16 mouse cellular contexts compared by ENCODE assay signal in genomic region chr7:100458153-100458552, GRCm38 (mm10). TPM values are rescaled to one million over a fixed set of nuclear protein-coding genes. Genes with fewer than 3 reads are reported as not detected.
DNase-seq lines count a peak whose midpoint lies in the region; ATAC-seq and TF ChIP-seq lines count a peak whose summit lies in the region.
"Had no signal": no experiment of that assay in that cellular context is flagged by ENCODE, and none has a peak within 500 bp of the region (broad histone marks: within the 10 kb centered on the region; RNA-seq: fewer than 3 reads in every experiment).

No protein-coding gene starts in this region.

- WGBS in intestine, embryonic 15.5 days: 57% methylated on average over 1 of the region's 1 CpGs
- WGBS in intestine, postnatal 0 days: 46% methylated on average over 1 of the region's 1 CpGs
- WGBS in liver, embryonic 14.5 days (ENCODE audit: insufficient replicate concordance): 24% methylated on average over 1 of the region's 1 CpGs
- WGBS in stomach, postnatal 0 days: 31% methylated on average over 1 of the region's 1 CpGs

- TF ChIP-seq EP300 in liver, embryonic 14.5 days (IDR thresholded peaks at IDR 0.05; ENCODE audit: low read depth): peak; percentile 55
- TF ChIP-seq EP300 in stomach, postnatal 0 days (optimal IDR thresholded peaks at IDR 0.05): no peak

- no peaks in the 10 kb centered on the region for H3K9me3 ChIP-seq in intestine, embryonic 15.5 days
- no peaks in the 10 kb centered on the region for H3K9me3 ChIP-seq in intestine, postnatal 0 days (ENCODE audit: control insufficient read depth)
- no peaks in the 10 kb centered on the region for H3K9me3 ChIP-seq in liver, embryonic 14.5 days (ENCODE audit: control insufficient read depth, low read length)
- H3K9me3 ChIP-seq in stomach, postnatal 0 days (ENCODE audit: control insufficient read depth, low read length): no peaks in the 10 kb centered on the region
- H3K9me3 ChIP-seq: forebrain, embryonic 10.5 days; limb, embryonic 15.5 days; midbrain, embryonic 10.5 days had no signal

- peak; percentile 63; the same call in 1 of the 2 replicates for ATAC-seq in intestine, embryonic 15.5 days
- no peak for ATAC-seq in intestine, postnatal 0 days
- ATAC-seq in erythroblast, adult 5-6 weeks (replicated peaks; ENCODE audit: low FRiP score, poor library complexity, severe bottlenecking): peak; percentile 87
- ATAC-seq in liver, embryonic 14.5 days (ENCODE audit: insufficient read depth): peak; percentile 89
- peak; percentile 74 for ATAC-seq in stomach, postnatal 0 days (ENCODE audit: low FRiP score, low TSS enrichment)

- H3K36me3 ChIP-seq in intestine, embryonic 15.5 days: peaks cover 17% of the 10 kb centered on the region
- H3K36me3 ChIP-seq in intestine, postnatal 0 days (ENCODE audit: control insufficient read depth, insufficient read depth): peaks cover 42% of the 10 kb centered on the region
- peaks cover 28% of the 10 kb centered on the region for H3K36me3 ChIP-seq in liver, embryonic 14.5 days (replicated peaks; ENCODE audit: control insufficient read depth, insufficient read depth, low read depth)
- peaks cover 4% of the 10 kb centered on the region for H3K36me3 ChIP-seq in stomach, postnatal 0 days (ENCODE audit: control insufficient read depth, insufficient read depth, low read length)

- TF ChIP-seq CTCF in intestine, postnatal 0 days (IDR thresholded peaks at IDR 0.05; ENCODE audit: low read depth): no peak
- peak; percentile 76 for TF ChIP-seq CTCF in liver, embryonic 14.5 days (IDR thresholded peaks at IDR 0.05; ENCODE audit: low read depth)
- TF ChIP-seq CTCF in stomach, postnatal 0 days (IDR thresholded peaks at IDR 0.05; ENCODE audit: low read depth): peak; percentile 27; the same call in 1 of the 2 replicates

- no peaks in the 10 kb centered on the region for H3K27me3 ChIP-seq in intestine, embryonic 15.5 days (replicated peaks)
- no peaks in the 10 kb centered on the region for H3K27me3 ChIP-seq in intestine, postnatal 0 days (replicated peaks; ENCODE audit: control insufficient read depth, insufficient read depth, low read length)
- H3K27me3 ChIP-seq in liver, embryonic 14.5 days (ENCODE audit: control insufficient read depth, insufficient read depth, low read length): no peaks in the 10 kb centered on the region
- H3K27me3 ChIP-seq in stomach, postnatal 0 days (ENCODE audit: control insufficient read depth, insufficient read depth, low read length): no peaks in the 10 kb centered on the region
- H3K27me3 ChIP-seq: limb, embryonic 15.5 days had no signal

- peak; percentile 68 to 79 (median 70) for DNase-seq in liver, embryonic 14.5 days (ENCODE audit: low read depth in 3 of 3, low spot score in 3 of 3)
- peak; percentile 49 for DNase-seq in stomach, postnatal 0 days (ENCODE audit: low spot score)
- no peak for DNase-seq in layer of hippocampus, postnatal 25 days (ENCODE audit: extremely low spot score in 1 of 2, low spot score in 1 of 2)
- DNase-seq in layer of hippocampus, adult 8-10 months (ENCODE audit: low spot score in 2 of 2): no peak
- DNase-seq: cerebellum, adult 9-10 months; kidney, adult 11 months; thymus, adult 18-20 months had no signal

- H3K4me2 ChIP-seq in intestine, embryonic 15.5 days (replicated peaks): no peak overlapping the region
- H3K4me2 ChIP-seq in intestine, postnatal 0 days (replicated peaks; ENCODE audit: low read depth): no peak overlapping the region
- H3K4me2 ChIP-seq in liver, embryonic 14.5 days (ENCODE audit: low read depth): peak overlapping the region; percentile 54
- no peak overlapping the region for H3K4me2 ChIP-seq in stomach, postnatal 0 days (replicated peaks; ENCODE audit: low read depth)
- H3K4me2 ChIP-seq: limb, embryonic 15.5 days had no signal

- H3K4me3 ChIP-seq in intestine, embryonic 15.5 days (replicated peaks): no peak overlapping the region
- H3K4me3 ChIP-seq in intestine, postnatal 0 days (ENCODE audit: low read depth, low read length): no peak overlapping the region
- H3K4me3 ChIP-seq in liver, embryonic 14.5 days (ENCODE audit: insufficient read depth in 1 of 2, low read depth in 2 of 2, low read length in 2 of 2): 0 out of 4 replicates have a peak overlapping the region, but pooled peaks of 1 of the 2 experiments have one; percentile 14
- H3K4me3 ChIP-seq in stomach, postnatal 0 days (ENCODE audit: low read depth, low read length): no peak overlapping the region
- H3K4me3 ChIP-seq: forebrain, embryonic 10.5 days; left cerebral cortex, adult 2 months; limb, embryonic 15.5 days; midbrain, embryonic 10.5 days had no signal

- H3K27ac ChIP-seq in intestine, embryonic 15.5 days: no peak overlapping the region
- no peak overlapping the region for H3K27ac ChIP-seq in intestine, postnatal 0 days (ENCODE audit: low read depth, low read length)
- H3K27ac ChIP-seq in liver, embryonic 14.5 days: peak overlapping the region; percentile 100
- no peak overlapping the region for H3K27ac ChIP-seq in stomach, postnatal 0 days (replicated peaks)
- H3K27ac ChIP-seq: forebrain, embryonic 10.5 days; left cerebral cortex, adult 2 months; limb, embryonic 15.5 days; midbrain, embryonic 10.5 days had no signal

- H3K9ac ChIP-seq in intestine, embryonic 15.5 days: no peak overlapping the region
- no peak overlapping the region for H3K9ac ChIP-seq in intestine, postnatal 0 days (ENCODE audit: low read depth, low read length)
- H3K9ac ChIP-seq in liver, embryonic 14.5 days (replicated peaks): peak overlapping the region; percentile 19
- no peak overlapping the region for H3K9ac ChIP-seq in stomach, postnatal 0 days (ENCODE audit: low read length)
- H3K9ac ChIP-seq: limb, embryonic 15.5 days had no signal

- H3K4me1 ChIP-seq in intestine, embryonic 15.5 days (replicated peaks): no peaks in the 10 kb centered on the region
- H3K4me1 ChIP-seq in intestine, postnatal 0 days (replicated peaks; ENCODE audit: control insufficient read depth, insufficient read depth, low read length): no peaks in the 10 kb centered on the region
- H3K4me1 ChIP-seq in liver, embryonic 14.5 days (replicated peaks; ENCODE audit: control insufficient read depth in 2 of 2, insufficient read depth in 2 of 2, low read length in 1 of 2): peaks cover 44 to 55% of the 10 kb centered on the region in 2 experiments
- no peaks in the 10 kb centered on the region for H3K4me1 ChIP-seq in stomach, postnatal 0 days (replicated peaks; ENCODE audit: control insufficient read depth, insufficient read depth)
- H3K4me1 ChIP-seq: forebrain, embryonic 10.5 days; limb, embryonic 15.5 days; midbrain, embryonic 10.5 days had no signal

RNA-seq across cellular contexts. Expression of gene Ucp3, which starts 14.6 kb away (rescaled TPM):
- not detected in 2 replicates for polyA plus RNA-seq in intestine, embryonic 15.5 days (2015; fragmentation: Nextera tagmentation; extraction: Ambion mirVana)
- polyA plus RNA-seq in intestine, postnatal 0 days (2015; fragmentation: Nextera tagmentation; extraction: Ambion mirVana): not detected in 2 replicates
- total RNA-seq in erythroblast, adult 5-6 weeks (2015; ENCODE audit: low replicate concordance): 0.42 TPM in 1 of 2 replicates, not detected in the other
- total RNA-seq in erythroblast, adult 5-6 weeks (2017; ENCODE audit: low replicate concordance): 0.56 TPM in 1 of 2 replicates, not detected in the other
- 0.02 TPM in 1 of 2 replicates, not detected in the other for polyA plus RNA-seq in liver, embryonic 14.5 days (2012; rRNA removed)
- not detected in 2 replicates for polyA plus RNA-seq in liver, embryonic 14.5 days (2014; fragmentation: Nextera tagmentation; extraction: Ambion mirVana)
- 1.4 and 1.7 TPM in 2 replicates for polyA plus RNA-seq in stomach, postnatal 0 days (2015; fragmentation: Nextera tagmentation; extraction: Ambion mirVana)
- total RNA-seq in layer of hippocampus, postnatal 25 days (2021): 1 to 10 TPM; 2.0 to 2.5 TPM
- total RNA-seq in layer of hippocampus, adult 8-10 months (2022): 1 to 10 TPM; 2.1 to 2.9 (median 2.2) TPM
- total RNA-seq: hematopoietic stem cell, adult 5-6 weeks had no signal
- polyA plus RNA-seq: forebrain, embryonic 10.5 days; midbrain, embryonic 10.5 days had no signal

RNA-seq across cellular contexts. Expression of gene Ucp2, which starts 35.0 kb away (rescaled TPM):
- polyA plus RNA-seq in intestine, embryonic 15.5 days (2015; fragmentation: Nextera tagmentation; extraction: Ambion mirVana): 272 and 287 TPM in 2 replicates
- 266 and 281 TPM in 2 replicates for polyA plus RNA-seq in intestine, postnatal 0 days (2015; fragmentation: Nextera tagmentation; extraction: Ambion mirVana)
- 1,034 and 1,242 TPM in 2 replicates for total RNA-seq in erythroblast, adult 5-6 weeks (2015; ENCODE audit: low replicate concordance)
- total RNA-seq in erythroblast, adult 5-6 weeks (2017; ENCODE audit: low replicate concordance): 1,143 and 1,228 TPM in 2 replicates
- polyA plus RNA-seq in liver, embryonic 14.5 days (2012; rRNA removed): 329 and 337 TPM in 2 replicates
- 556 and 628 TPM in 2 replicates for polyA plus RNA-seq in liver, embryonic 14.5 days (2014; fragmentation: Nextera tagmentation; extraction: Ambion mirVana)
- 618 and 662 TPM in 2 replicates for polyA plus RNA-seq in stomach, postnatal 0 days (2015; fragmentation: Nextera tagmentation; extraction: Ambion mirVana)
- total RNA-seq in layer of hippocampus, postnatal 25 days (2021): 10 to 100 TPM; 67.2 to 72.0 TPM
- total RNA-seq in layer of hippocampus, adult 8-10 months (2022): 100 to 1,000 TPM in 2 of 4 experiments, 10 to 100 TPM in 2; 40.3 to 175 (median 106) TPM

RNA-seq across cellular contexts. Expression of gene Dnajb13, which starts 56.6 kb away (rescaled TPM):
- 0.28 and 0.41 TPM in 2 replicates for polyA plus RNA-seq in intestine, embryonic 15.5 days (2015; fragmentation: Nextera tagmentation; extraction: Ambion mirVana)
- polyA plus RNA-seq in intestine, postnatal 0 days (2015; fragmentation: Nextera tagmentation; extraction: Ambion mirVana): 0.09 and 0.17 TPM in 2 replicates
- 1.5 TPM in 1 of 2 replicates, not detected in the other for total RNA-seq in erythroblast, adult 5-6 weeks (2015; ENCODE audit: low replicate concordance)
- total RNA-seq in erythroblast, adult 5-6 weeks (2017; ENCODE audit: low replicate concordance): 2.6 and 9.2 TPM in 2 replicates
- polyA plus RNA-seq in liver, embryonic 14.5 days (2012; rRNA removed): 0.58 and 0.64 TPM in 2 replicates
- 2.0 and 2.3 TPM in 2 replicates for polyA plus RNA-seq in liver, embryonic 14.5 days (2014; fragmentation: Nextera tagmentation; extraction: Ambion mirVana)
- 0.45 and 0.54 TPM in 2 replicates for polyA plus RNA-seq in stomach, postnatal 0 days (2015; fragmentation: Nextera tagmentation; extraction: Ambion mirVana)
- under 1 TPM; 0.35 to 0.81 TPM for total RNA-seq in layer of hippocampus, postnatal 25 days (2021)
- under 1 TPM in 3 of 4 experiments, not detected in 1; 0.38 to 0.98 (median 0.41) TPM for total RNA-seq in layer of hippocampus, adult 8-10 months (2022)
- total RNA-seq: gastrocnemius, adult 18-20 months had no signal

Comparison
In these comparisons a context has a peak if more than half of its experiments do, and no peak if none do; other contexts are left out.
1. DNase-seq: peak in liver, embryonic 14.5 days (3 of 3) and stomach, postnatal 0 days (single experiment); none in layer of hippocampus, postnatal 25 days (0 of 2) and layer of hippocampus, adult 8-10 months (0 of 2).